39 mouse cellular contexts compared by ENCODE assay signal in genomic region chr11:46398473-46398872, GRCm38 (mm10). TPM values are rescaled to one million over a fixed set of nuclear protein-coding genes. Genes with fewer than 3 reads are reported as not detected.
"Had no signal": no experiment of that assay in that cellular context is flagged by ENCODE, and none has a peak within 500 bp of the region (broad histone marks: within the 10 kb centered on the region; RNA-seq: fewer than 3 reads in every experiment).

No protein-coding gene starts in this region.

- ATAC-seq: hindbrain, postnatal 0 days; intestine, embryonic 16.5 days had no signal

- H3K27me3 ChIP-seq: heart, embryonic 13.5 days; heart, embryonic 15.5 days; hindbrain, embryonic 13.5 days; hindbrain, embryonic 15.5 days; kidney, embryonic 15.5 days; limb, embryonic 15.5 days had no signal

- H3K9ac ChIP-seq: heart, embryonic 13.5 days; heart, embryonic 15.5 days; hindbrain, embryonic 13.5 days; hindbrain, embryonic 15.5 days; kidney, embryonic 15.5 days; limb, embryonic 13.5 days; limb, embryonic 15.5 days had no signal

- H3K4me2 ChIP-seq: heart, embryonic 13.5 days; heart, embryonic 15.5 days; hindbrain, embryonic 13.5 days; hindbrain, embryonic 15.5 days; kidney, embryonic 15.5 days; limb, embryonic 13.5 days; limb, embryonic 15.5 days had no signal

- H3K9me3 ChIP-seq: heart, embryonic 10.5 days; heart, embryonic 13.5 days; heart, embryonic 15.5 days; hindbrain, embryonic 13.5 days; hindbrain, embryonic 15.5 days; kidney, embryonic 15.5 days; limb, embryonic 13.5 days; limb, embryonic 15.5 days had no signal

- H3K4me3 ChIP-seq: heart, embryonic 10.5 days; heart, embryonic 13.5 days; heart, embryonic 15.5 days; hindbrain, embryonic 13.5 days; hindbrain, embryonic 15.5 days; kidney, embryonic 15.5 days; limb, embryonic 13.5 days; limb, embryonic 15.5 days had no signal

- DNase-seq: gastrocnemius, postnatal 14 days; gastrocnemius, postnatal 36 days; heart, adult 18-20 months; heart, postnatal 14 days; heart, postnatal 36 days; kidney, adult 11 months; kidney, adult 2 months; kidney, adult 9 months; kidney, postnatal 14 days; kidney, postnatal 36 days; layer of hippocampus, adult 9-11 months; layer of hippocampus, postnatal 36 days; left cerebral cortex, postnatal 4 days had no signal

- H3K36me3 ChIP-seq: heart, embryonic 10.5 days; heart, embryonic 13.5 days; heart, embryonic 15.5 days; hindbrain, embryonic 13.5 days; hindbrain, embryonic 15.5 days; kidney, embryonic 15.5 days; limb, embryonic 13.5 days; limb, embryonic 15.5 days had no signal

- H3K4me1 ChIP-seq: heart, embryonic 15.5 days; hindbrain, embryonic 15.5 days; limb, embryonic 13.5 days; limb, embryonic 15.5 days had no signal

- H3K27ac ChIP-seq: heart, embryonic 10.5 days; heart, embryonic 13.5 days; heart, embryonic 15.5 days; hindbrain, embryonic 13.5 days; hindbrain, embryonic 15.5 days; hindbrain, postnatal 0 days; kidney, embryonic 15.5 days; kidney, postnatal 0 days; limb, embryonic 13.5 days; limb, embryonic 15.5 days had no signal

RNA-seq across cellular contexts. Expression of gene Fam71b, which starts 2.1 kb away (rescaled TPM):
- total RNA-seq: gastrocnemius, adult 18-20 months; gastrocnemius, adult 8-10 months; gastrocnemius, postnatal 14 days; gastrocnemius, postnatal 36 days; heart, adult 18-20 months; heart, adult 8-10 months; heart, postnatal 14 days; heart, postnatal 36 days; hematopoietic stem cell, adult 5-6 weeks; hindbrain, postnatal 0 days; layer of hippocampus, adult 18-20 months; layer of hippocampus, adult 8-10 months; layer of hippocampus, postnatal 14 days; layer of hippocampus, postnatal 36 days; left cerebral cortex, adult 18-20 months; left cerebral cortex, adult 8-10 months; left cerebral cortex, postnatal 10 days; left cerebral cortex, postnatal 25 days; left cerebral cortex, postnatal 4 days had no signal
- polyA plus RNA-seq: heart, embryonic 10.5 days; heart, embryonic 13.5 days; heart, embryonic 15.5 days; heart, postnatal 0 days; hindbrain, embryonic 11.5 days; hindbrain, embryonic 13.5 days; hindbrain, embryonic 15.5 days; hindbrain, postnatal 0 days; intestine, embryonic 14.5 days; intestine, embryonic 16.5 days; kidney, embryonic 15.5 days; kidney, postnatal 0 days; limb, embryonic 11.5 days; limb, embryonic 13.5 days; limb, embryonic 15.5 days had no signal

RNA-seq across cellular contexts. Expression of gene Itk, which starts 9.2 kb away (rescaled TPM):
- total RNA-seq: gastrocnemius, adult 8-10 months; hindbrain, postnatal 0 days had no signal
- polyA plus RNA-seq: heart, embryonic 13.5 days; heart, postnatal 0 days; hindbrain, embryonic 11.5 days; hindbrain, embryonic 13.5 days; hindbrain, embryonic 15.5 days; limb, embryonic 11.5 days had no signal

RNA-seq across cellular contexts. Expression of gene Havcr2, which starts 56.3 kb away (rescaled TPM):
- total RNA-seq: gastrocnemius, adult 18-20 months; gastrocnemius, postnatal 14 days; gastrocnemius, postnatal 36 days had no signal
